Mouse (Mus musculus) lung, adult 10 weeks (tissue): Measurements from ENCODE around the gene Vmn1r20. TPM values are rescaled to one million over a fixed set of nuclear protein-coding genes. Genes with fewer than 3 reads are reported as not detected.

ENCODE experiments used
- polyA plus RNA-seq: library from polyadenylated mRNA; stranded (reverse); fragments of 350-450 nt; fragmentation: Illumina TruSeq; extraction: RNeasy Lipid Tissue Mini Kit (QIAGEN cat#74804); gene quantifications from one replicate; pipeline ENCODE4 v1.2.3, GENCODE M21; 2014; ENCODE audit warnings: low read depth, low replicate concordance; ENCODE audit not compliant: insufficient read depth

Vmn1r20 gene
- polyA plus RNA-seq = not detected

DNA sequence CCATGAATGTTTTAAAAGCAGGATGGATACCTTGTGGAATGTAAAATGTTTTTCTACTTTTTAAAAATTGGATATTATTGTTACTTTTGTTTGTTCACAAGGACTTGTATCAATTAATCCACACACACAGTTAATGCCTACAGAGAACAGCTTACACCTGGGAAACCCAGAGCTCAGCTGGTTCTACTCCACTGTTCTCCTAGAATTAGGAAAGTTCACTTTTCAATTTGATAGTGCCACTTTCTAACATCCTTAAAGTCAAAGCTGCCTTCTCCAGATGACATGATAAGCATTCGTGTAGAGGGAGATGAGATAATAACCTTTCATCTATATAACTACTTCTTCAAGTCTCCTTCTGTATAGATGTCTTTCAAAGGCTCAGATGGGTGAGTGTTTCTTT, at the start of gene Vmn1r20:
Gene Vmn1r20 (plus strand): TSS at position 301 of the 400 bp plus-strand sequence.

GRCm38 (mm10) chr6:57395683-57396082, 33.0 kb upstream of the Vmn1r20 start, which contains the start of gene Vmn1r18:
TSS of gene Vmn1r18 (minus strand) at chr6:57395783.

GRCm38 (mm10) chr6:57403480-57403879, 25.2 kb upstream of the Vmn1r20 start, which contains the start of gene Vmn1r19:
TSS of gene Vmn1r19 (plus strand) at chr6:57403780.

Other genes starting within 250 kb of the Vmn1r20 start
- not detected for gene Vmn1r13, start 225.6 kb upstream of the Vmn1r20 start, polyA plus RNA-seq
- not detected for gene Vmn1r14, start 197.2 kb upstream of the Vmn1r20 start, polyA plus RNA-seq
- gene Vmn1r15, start 171.0 kb upstream of the Vmn1r20 start, polyA plus RNA-seq = not detected
- gene Vmn1r16, start 99.4 kb upstream of the Vmn1r20 start, polyA plus RNA-seq = not detected
- not detected for gene Vmn1r17, start 65.2 kb upstream of the Vmn1r20 start, polyA plus RNA-seq
- gene Vmn1r18, start 33.1 kb upstream of the Vmn1r20 start, polyA plus RNA-seq = not detected
- gene Vmn1r19, start 25.1 kb upstream of the Vmn1r20 start, polyA plus RNA-seq = not detected
- gene Ppm1k, start 106.5 kb downstream of the Vmn1r20 start, polyA plus RNA-seq = 4.7 TPM
- 4.1 TPM for gene Herc6, start 152.1 kb downstream of the Vmn1r20 start, polyA plus RNA-seq